Mouse (Mus musculus) heart, postnatal 0 days (tissue): ENCODE measurements at regions not wholly inside any gene's neighbourhood (a gene's known extent, or its start where the extent isn't known, plus 50 kb on each side); places are given as distances from the start of the nearest gene placed in this dataset.

ENCODE experiments used
- ATAC-seq: fragments of 200-750 bp; cut with Nextera tagmentation; 2 replicates; pipeline ENCODE4 v1.8.0; 2017; ENCODE audit warnings: low read depth, moderate number of reproducible peaks, moderate library complexity; ENCODE audit not compliant: insufficient read depth
- DNase-seq: peaks from one replicate; pipeline ENCODE4 v3.0.0-alpha.2; 2016; ENCODE audit warnings: low spot score
- H3K27ac ChIP-seq: fragments of 300-500 bp; sonication (generic); 2 replicates; pipeline ENCODE4 v1.5.1; 2014; ENCODE audit warnings: low read depth, mild to moderate bottlenecking
- H3K27me3 ChIP-seq: fragments of 300-500 bp; sonication (generic); 2 replicates; pipeline ENCODE4 v1.6.1; 2014; ENCODE audit warnings: low read length, mixed read lengths; ENCODE audit not compliant: control insufficient read depth, insufficient read depth
- H3K36me3 ChIP-seq: fragments of 300-500 bp; sonication (generic); replicated peaks from 2 replicates; pipeline ENCODE4 v1.6.1; 2014; ENCODE audit warnings: low read length, mixed read lengths; ENCODE audit not compliant: control insufficient read depth, insufficient read depth
- H3K4me1 ChIP-seq: fragments of 300-500 bp; sonication (generic); 2 replicates; pipeline ENCODE4 v1.6.1; 2014; ENCODE audit warnings: antibody characterized with exemption; ENCODE audit not compliant: control insufficient read depth, insufficient read depth
- H3K4me2 ChIP-seq: fragments of 300-500 bp; sonication (generic); 2 replicates; pipeline ENCODE4 v1.6.1; 2014; ENCODE audit warnings: low read depth, mild to moderate bottlenecking, low read length, moderate library complexity
- H3K4me3 ChIP-seq: fragments of 300-500 bp; sonication (generic); 2 replicates; pipeline ENCODE4 v1.5.1; 2014; ENCODE audit warnings: low read depth, low read length
- H3K9ac ChIP-seq: fragments of 300-500 bp; sonication (generic); replicated peaks from 2 replicates; pipeline ENCODE4 v1.6.1; 2014; ENCODE audit warnings: low read depth, low read length, mixed read lengths
- H3K9me3 ChIP-seq: fragments of 300-500 bp; sonication (generic); replicated peaks from 2 replicates; pipeline ENCODE4 v1.6.1; 2016; ENCODE audit warnings: low read length; ENCODE audit not compliant: control insufficient read depth
- CTCF ChIP-seq: IDR thresholded peaks from 2 replicates; pipeline ENCODE4 v1.5.1; 2016; ENCODE audit warnings: antibody characterized with exemption, control low read depth, low read depth
- EP300 ChIP-seq: IDR thresholded peaks from 2 replicates; pipeline ENCODE4 v1.6.1; 2016; ENCODE audit warnings: antibody characterized with exemption, low read depth
- WGBS: fragments of 180-500 bp; shearing (Covaris S2); extraction: QIAGEN DNeasy Blood & Tissue Kit; methylation state at CpG from one replicate; pipeline ENCODE4 v1.1.7; 2014; 5-methylcytosine and 5-hydroxymethylcytosine counted together

GRCm38 (mm10) chr1:190334053-190334452 lies 163.5 kb upstream of the Prox1 start:
- no peaks in the 10 kb centered on the region for H3K4me1 ChIP-seq
- TF ChIP-seq CTCF: no peak
- TF ChIP-seq EP300: no peak
- H3K27me3 ChIP-seq: 0 out of 2 replicates have a peak, but pooled peaks cover 3% of the 10 kb centered on the region
- H3K9me3 ChIP-seq: no peaks in the 10 kb centered on the region
- DNase-seq (no peak), ATAC-seq (no peak)
- no peak overlapping the region for H3K4me3 ChIP-seq
- no peak overlapping the region for H3K4me2 ChIP-seq
- no peak overlapping the region for H3K27ac ChIP-seq
- 70% methylated on average over 8 of the region's 8 CpGs for WGBS
- no peak overlapping the region for H3K9ac ChIP-seq
- H3K36me3 ChIP-seq: no peaks in the 10 kb centered on the region

GRCm38 (mm10) chr1:190332001-190332400 lies 161.5 kb upstream of the Prox1 start:
- ATAC-seq (no peak), DNase-seq (no peak)
- 0 out of 2 replicates have a peak, but pooled peaks cover 3% of the 10 kb centered on the region for H3K27me3 ChIP-seq
- TF ChIP-seq CTCF: no peak
- no peak for TF ChIP-seq EP300
- no peaks in the 10 kb centered on the region for H3K4me1 ChIP-seq
- no peaks in the 10 kb centered on the region for H3K36me3 ChIP-seq
- no peak overlapping the region for H3K4me2 ChIP-seq
- no peak overlapping the region for H3K27ac ChIP-seq
- H3K9me3 ChIP-seq: no peaks in the 10 kb centered on the region
- 68% methylated on average over 3 of the region's 3 CpGs for WGBS
- no peak overlapping the region for H3K9ac ChIP-seq
- no peak overlapping the region for H3K4me3 ChIP-seq

- H3K36me3 ChIP-seq: no peaks in the 10 kb centered on the region
- H3K4me3 ChIP-seq: no peak overlapping the region
- WGBS: 85% methylated on average over 6 of the region's 6 CpGs
- no peak overlapping the region for H3K27ac ChIP-seq
- H3K9me3 ChIP-seq: no peaks in the 10 kb centered on the region
- no peak for TF ChIP-seq EP300
- no peak for TF ChIP-seq CTCF
- DNase-seq (no peak), ATAC-seq (no peak)
- H3K4me2 ChIP-seq: no peak overlapping the region
- H3K4me1 ChIP-seq: no peaks in the 10 kb centered on the region
- H3K27me3 ChIP-seq: no peaks in the 10 kb centered on the region
- H3K9ac ChIP-seq: no peak overlapping the region
Measured at GRCm38 (mm10) chr1:190324562-190324961, 154.0 kb upstream of the Prox1 start.

GRCm38 (mm10) chr1:190323671-190324070 lies 153.2 kb upstream of the Prox1 start:
- no peak overlapping the region for H3K4me3 ChIP-seq
- ATAC-seq: no peak
- 80% methylated on average over 9 of the region's 9 CpGs for WGBS
- no peak for TF ChIP-seq EP300
- TF ChIP-seq CTCF: no peak
- H3K27ac ChIP-seq: no peak overlapping the region
- no peaks in the 10 kb centered on the region for H3K9me3 ChIP-seq
- H3K4me1 ChIP-seq: no peaks in the 10 kb centered on the region
- H3K27me3 ChIP-seq: no peaks in the 10 kb centered on the region
- H3K9ac ChIP-seq: no peak overlapping the region
- no peaks in the 10 kb centered on the region for H3K36me3 ChIP-seq
- DNase-seq: no peak
- no peak overlapping the region for H3K4me2 ChIP-seq

- WGBS: 67% methylated on average over 5 of the region's 5 CpGs
Measured at GRCm38 (mm10) chr1:190316175-190316574, 145.7 kb upstream of the Prox1 start.

GRCm38 (mm10) chr1:190309831-190310230 lies 139.3 kb upstream of the Prox1 start:
- H3K4me2 ChIP-seq: no peak overlapping the region
- no peaks in the 10 kb centered on the region for H3K4me1 ChIP-seq
- no peaks in the 10 kb centered on the region for H3K9me3 ChIP-seq
- H3K4me3 ChIP-seq: no peak overlapping the region
- no peak overlapping the region for H3K9ac ChIP-seq
- H3K36me3 ChIP-seq: no peaks in the 10 kb centered on the region
- DNase-seq (no peak), ATAC-seq (no peak)
- H3K27ac ChIP-seq: no peak overlapping the region
- no peaks in the 10 kb centered on the region for H3K27me3 ChIP-seq
- WGBS: 66% methylated on average over 6 of the region's 6 CpGs
- TF ChIP-seq CTCF (no peak), EP300 (no peak)

More at GRCm38 (mm10) chr1:190316175-190316574, 145.7 kb upstream of the Prox1 start:
- no peak overlapping the region for H3K9ac ChIP-seq
- no peak overlapping the region for H3K4me2 ChIP-seq
- no peaks in the 10 kb centered on the region for H3K9me3 ChIP-seq
- H3K27me3 ChIP-seq: no peaks in the 10 kb centered on the region
- H3K4me1 ChIP-seq: no peaks in the 10 kb centered on the region
- DNase-seq (no peak), ATAC-seq (no peak)
- H3K27ac ChIP-seq: no peak overlapping the region
- TF ChIP-seq CTCF (no peak), EP300 (no peak)
- H3K4me3 ChIP-seq: no peak overlapping the region
- H3K36me3 ChIP-seq: no peaks in the 10 kb centered on the region
